Mouse (Mus musculus) liver, adult (tissue): ENCODE results near the gene Entpd5.

Experiments
- GATA4 ChIP-seq: IDR thresholded peaks from 2 replicates; pipeline ENCODE4 v1.6.1; 2014; ENCODE audit warnings: mild to moderate bottlenecking, low read length; ENCODE audit not compliant: insufficient replicate concordance

The Entpd5 gene

GRCm38 (mm10) chr12:84408819-84409507 lies at the start of gene Entpd5, which contains the start of gene Bbof1:
Gene Entpd5 (minus strand): TSS chr12:84409029.
Gene Bbof1 (plus strand): TSS chr12:84409071.
- no peak for TF ChIP-seq GATA4

DNA sequence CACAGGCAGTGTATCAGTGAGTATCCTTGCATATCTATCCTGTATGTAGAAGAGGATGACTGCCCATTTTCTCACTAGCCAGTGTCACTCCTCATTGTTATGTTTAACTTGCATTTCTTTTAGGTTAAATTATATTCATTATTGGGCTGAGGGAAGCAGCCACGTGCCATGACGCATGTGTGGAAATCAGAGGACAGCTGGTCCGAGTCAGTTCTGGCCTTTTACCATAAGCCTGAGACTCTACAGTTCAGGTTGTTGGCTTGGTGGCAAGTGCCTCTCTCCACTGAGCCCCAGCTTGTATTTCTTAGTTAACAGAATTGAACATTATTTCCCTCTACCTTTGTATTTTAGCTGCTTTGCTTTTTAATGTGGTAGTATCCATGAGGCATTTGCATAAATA lies 48.1 kb upstream of the Entpd5 start:
- no peak for TF ChIP-seq GATA4

- TF ChIP-seq GATA4: no peak
Observed at GRCm38 (mm10) chr12:84451801-84452200, 43.0 kb upstream of the Entpd5 start.

DNA sequence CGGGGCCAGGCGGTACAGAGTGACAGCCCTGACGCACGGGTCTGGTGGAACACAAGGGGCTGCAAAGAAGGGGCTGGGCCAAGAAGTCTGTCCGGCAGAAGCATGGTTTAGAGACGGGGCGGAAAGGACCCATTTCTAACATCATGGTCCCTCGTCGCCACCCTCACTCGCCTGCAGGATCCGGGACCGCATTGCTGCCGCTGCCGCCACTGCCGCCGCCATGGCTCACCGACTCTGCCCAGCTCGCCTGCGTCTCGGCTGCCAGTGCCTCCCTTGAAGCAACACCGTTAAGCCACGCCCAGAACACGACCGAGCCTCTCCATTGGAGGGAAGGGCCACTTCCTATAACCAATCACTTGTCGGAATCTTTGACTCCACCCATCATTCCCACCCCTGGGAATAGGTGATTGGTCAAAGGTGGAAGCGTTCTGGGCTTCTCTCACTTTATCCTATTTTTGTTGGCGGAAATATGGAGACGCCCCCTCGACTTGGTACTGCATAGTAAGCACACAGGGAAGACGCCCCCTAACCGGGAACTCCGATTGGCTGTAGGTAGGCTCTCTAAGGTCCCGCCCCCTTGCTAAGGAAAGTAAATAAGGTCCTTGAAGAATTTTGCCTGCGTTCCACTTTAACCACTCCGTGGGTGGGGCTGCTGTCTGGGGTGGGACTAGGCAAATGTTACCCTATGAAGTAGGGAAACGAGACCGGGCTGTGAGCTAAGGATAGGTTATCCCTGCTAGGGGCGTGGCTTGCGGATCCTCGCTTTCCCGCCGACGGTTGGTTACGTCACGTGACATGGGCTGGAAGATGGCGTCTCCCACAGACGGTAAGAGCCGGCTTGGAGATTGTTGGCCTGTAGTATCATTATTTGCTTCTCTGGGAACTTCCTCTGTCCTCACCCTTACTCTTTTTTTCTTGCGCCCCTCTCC lies 42.2 kb upstream of the Entpd5 start, which contains the start of the genes Aldh6a1 and Lin52:
Aldh6a1 (minus strand) TSS at position 287 of the 929 bp plus-strand sequence.
Lin52 (plus strand) TSS at position 705 of the 929 bp plus-strand sequence.
- no peak for TF ChIP-seq GATA4

- TF ChIP-seq GATA4: no peak
Observed at GRCm38 (mm10) chr12:84450351-84450717, 41.5 kb upstream of the Entpd5 start.

GRCm38 (mm10) chr12:84449887-84450286 lies 41.1 kb upstream of the Entpd5 start:
- no peak for TF ChIP-seq GATA4

- TF ChIP-seq GATA4: no peak
Observed at GRCm38 (mm10) chr12:84448181-84448580, 39.4 kb upstream of the Entpd5 start.

GRCm38 (mm10) chr12:84447386-84447785 lies 38.6 kb upstream of the Entpd5 start:
- TF ChIP-seq GATA4: no peak

DNA sequence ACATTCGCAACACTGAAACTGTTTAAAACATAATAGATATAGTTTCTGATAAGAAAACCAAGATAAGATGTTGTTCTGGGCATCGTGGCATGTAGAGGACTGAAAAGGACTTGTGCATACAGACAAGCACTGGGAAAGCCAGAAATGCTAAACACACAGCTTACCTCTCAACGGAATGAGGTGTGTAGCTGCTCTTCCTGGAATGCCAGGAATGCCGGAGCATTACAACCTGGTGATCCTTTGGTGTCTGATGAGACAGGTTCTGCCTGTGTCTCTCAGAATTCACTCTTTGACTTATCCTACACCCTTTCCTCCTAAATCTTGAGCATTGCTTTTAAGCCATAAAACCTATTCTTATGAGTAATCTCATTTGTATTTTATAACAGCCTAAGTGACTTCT lies 33.7 kb upstream of the Entpd5 start:
- TF ChIP-seq GATA4: no peak

GRCm38 (mm10) chr12:84438697-84439096 lies 29.9 kb upstream of the Entpd5 start:
- TF ChIP-seq GATA4: no peak

- TF ChIP-seq GATA4: no peak
Observed at GRCm38 (mm10) chr12:84429825-84430224, 21.0 kb upstream of the Entpd5 start.

DNA sequence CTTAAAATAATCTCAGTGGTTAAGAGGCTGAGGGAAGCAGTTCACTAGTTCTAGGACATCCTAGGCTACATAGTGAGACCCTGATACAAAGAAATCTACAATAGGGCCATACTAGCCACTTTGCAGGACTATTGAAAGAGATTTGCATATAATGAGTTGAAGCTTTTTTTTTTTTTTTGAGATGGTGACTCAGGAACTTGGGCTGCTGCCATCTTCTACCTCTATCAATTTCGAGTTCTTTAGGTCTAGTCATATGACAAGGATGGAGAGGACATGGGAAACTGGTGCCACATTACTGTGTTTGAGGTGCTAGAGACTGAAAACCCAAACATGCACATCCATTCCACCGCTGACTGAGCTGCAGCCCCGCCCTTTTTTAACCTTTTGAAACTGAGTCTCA lies 15.2 kb upstream of the Entpd5 start:
- TF ChIP-seq GATA4: no peak

DNA sequence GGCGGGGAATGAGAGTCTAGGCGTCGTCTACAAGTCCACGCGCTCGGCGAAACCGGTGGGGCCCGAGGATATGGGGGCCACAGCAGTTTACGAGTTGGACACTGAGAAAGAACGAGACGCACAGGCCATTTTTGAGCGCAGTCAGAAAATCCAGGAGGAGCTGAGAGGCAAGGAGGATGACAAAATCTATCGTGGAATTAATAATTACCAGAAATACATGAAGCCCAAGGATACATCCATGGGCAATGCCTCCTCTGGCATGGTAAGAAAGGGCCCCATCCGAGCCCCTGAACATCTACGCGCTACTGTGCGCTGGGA lies 8.7 kb upstream of the Entpd5 start:
- TF ChIP-seq GATA4: no peak

- no peak for TF ChIP-seq GATA4
Observed at GRCm38 (mm10) chr12:84416834-84417604, 8.2 kb upstream of the Entpd5 start, which contains the start of gene Rnf113a2. Gene Rnf113a2 (plus strand): TSS chr12:84417196.
